Mouse (Mus musculus): Measurements from ENCODE around the gene Madcam1.

Gene Madcam1

GRCm38 (mm10) chr10:79713163-79713562 lies 48.8 kb downstream of the Madcam1 start:
- H3K9me3 ChIP-seq (ENCODE audit: low read length) = no peaks in the 10 kb centered on the region
- no peak for TF ChIP-seq POU5F1 (IDR thresholded peaks at IDR 0.05; ENCODE audit: borderline replicate concordance, low read length)
- TF ChIP-seq NANOG (IDR thresholded peaks at IDR 0.05; ENCODE audit: borderline replicate concordance, low read length) = no peak
- no peak for TF ChIP-seq CTCF (conservative IDR thresholded peaks at IDR 0.05; ENCODE audit: low read length)
- H3K4me1 ChIP-seq (replicated peaks; ENCODE audit: low read depth, low read length) = peaks cover 68% of the 10 kb centered on the region
- H3K27me3 ChIP-seq (ENCODE audit: insufficient read depth, low read length) = peaks cover 33% of the 10 kb centered on the region
- no peak overlapping the region for H3K4me3 ChIP-seq (replicated peaks; ENCODE audit: low read length)
- H3K36me3 ChIP-seq (ENCODE audit: insufficient read depth, low read length) = peaks cover 45% of the 10 kb centered on the region

- TF ChIP-seq POU5F1 (IDR thresholded peaks at IDR 0.05; ENCODE audit: borderline replicate concordance, low read length) (no peak), NANOG (IDR thresholded peaks at IDR 0.05; ENCODE audit: borderline replicate concordance, low read length) (no peak), CTCF (conservative IDR thresholded peaks at IDR 0.05; ENCODE audit: low read length) (no peak)
- peaks cover 51% of the 10 kb centered on the region for H3K4me1 ChIP-seq (replicated peaks; ENCODE audit: low read depth, low read length)
- no peak overlapping the region for H3K4me3 ChIP-seq (replicated peaks; ENCODE audit: low read length)
- H3K27me3 ChIP-seq (ENCODE audit: insufficient read depth, low read length) = peaks cover 42% of the 10 kb centered on the region
- peaks cover 29% of the 10 kb centered on the region for H3K36me3 ChIP-seq (ENCODE audit: insufficient read depth, low read length)
- no peaks in the 10 kb centered on the region for H3K9me3 ChIP-seq (ENCODE audit: low read length)
These were observed 50.6 kb downstream of the Madcam1 start for GRCm38 (mm10) chr10:79714996-79715395.

- Histone ChIP-seq H3K36me3 (ENCODE audit: insufficient read depth, low read length) (peaks cover 16% of the 10 kb centered on the region), H3K9me3 (ENCODE audit: low read length) (no peaks in the 10 kb centered on the region), H3K27me3 (ENCODE audit: insufficient read depth, low read length) (peaks cover 44% of the 10 kb centered on the region), H3K4me1 (replicated peaks; ENCODE audit: low read depth, low read length) (peaks cover 36% of the 10 kb centered on the region), H3K4me3 (replicated peaks; ENCODE audit: low read length) (peak within 1 kb of the TSS; percentile 87)
- no peak for TF ChIP-seq POU5F1 (IDR thresholded peaks at IDR 0.05; ENCODE audit: borderline replicate concordance, low read length)
- no peak for TF ChIP-seq NANOG (IDR thresholded peaks at IDR 0.05; ENCODE audit: borderline replicate concordance, low read length)
- TF ChIP-seq CTCF (conservative IDR thresholded peaks at IDR 0.05; ENCODE audit: low read length) = no peak
These were observed 52.1 kb downstream of the Madcam1 start, which contains the start of gene Hcn2 for GRCm38 (mm10) chr10:79716254-79716987. TSS of gene Hcn2 (plus strand) at chr10:79716634.

GRCm38 (mm10) chr10:79716988-79717355 lies 52.6 kb downstream of the Madcam1 start:
- Histone ChIP-seq H3K4me3 (replicated peaks; ENCODE audit: low read length) (peak overlapping the region; percentile 87), H3K9me3 (ENCODE audit: low read length) (no peaks in the 10 kb centered on the region), H3K27me3 (ENCODE audit: insufficient read depth, low read length) (peaks cover 44% of the 10 kb centered on the region), H3K36me3 (ENCODE audit: insufficient read depth, low read length) (peaks cover 11% of the 10 kb centered on the region), H3K4me1 (replicated peaks; ENCODE audit: low read depth, low read length) (peaks cover 35% of the 10 kb centered on the region)
- no peak for TF ChIP-seq CTCF (conservative IDR thresholded peaks at IDR 0.05; ENCODE audit: low read length)
- no peak for TF ChIP-seq POU5F1 (IDR thresholded peaks at IDR 0.05; ENCODE audit: borderline replicate concordance, low read length)
- no peak for TF ChIP-seq NANOG (IDR thresholded peaks at IDR 0.05; ENCODE audit: borderline replicate concordance, low read length)

- H3K36me3 ChIP-seq (ENCODE audit: insufficient read depth, low read length) = peaks cover 5% of the 10 kb centered on the region; the same call in 1 of the 2 replicates
- no peak for TF ChIP-seq NANOG (IDR thresholded peaks at IDR 0.05; ENCODE audit: borderline replicate concordance, low read length)
- no peak for TF ChIP-seq POU5F1 (IDR thresholded peaks at IDR 0.05; ENCODE audit: borderline replicate concordance, low read length)
- no peak for TF ChIP-seq CTCF (conservative IDR thresholded peaks at IDR 0.05; ENCODE audit: low read length)
- peaks cover 44% of the 10 kb centered on the region for H3K27me3 ChIP-seq (ENCODE audit: insufficient read depth, low read length)
- H3K4me1 ChIP-seq (replicated peaks; ENCODE audit: low read depth, low read length) = peaks cover 37% of the 10 kb centered on the region
- H3K9me3 ChIP-seq (ENCODE audit: low read length) = no peaks in the 10 kb centered on the region
- H3K4me3 ChIP-seq (replicated peaks; ENCODE audit: low read length) = peak overlapping the region; percentile 87
These were observed 53.4 kb downstream of the Madcam1 start for GRCm38 (mm10) chr10:79717640-79718357.
